Mouse (Mus musculus): Measurements from ENCODE around the gene Vmn1r181.

DNA sequence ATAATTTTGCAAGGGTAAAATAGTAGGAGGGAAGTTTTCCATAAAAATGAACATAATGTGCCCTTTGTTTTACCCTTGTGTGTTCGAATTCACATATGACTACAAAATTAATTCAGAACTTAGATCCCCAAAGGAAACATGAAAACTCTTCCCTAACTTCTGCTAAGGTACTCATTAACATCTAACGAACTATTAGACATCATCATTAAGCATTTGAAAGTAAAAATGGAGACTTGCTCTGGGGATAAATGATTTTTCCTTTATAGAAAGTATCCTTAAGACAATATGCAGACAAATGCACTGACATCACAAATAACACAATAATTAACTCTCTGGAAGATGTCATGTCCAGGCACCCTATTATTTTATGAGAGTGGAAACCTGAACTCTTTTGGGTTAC, 47.7 kb upstream of the Vmn1r181 start, which contains the start of gene Vmn1r179:
- TF ChIP-seq POU5F1 (IDR thresholded peaks at IDR 0.05; ENCODE audit: borderline replicate concordance, low read length): no peak
- no peak for TF ChIP-seq CTCF (conservative IDR thresholded peaks at IDR 0.05; ENCODE audit: low read length)
- no peak for TF ChIP-seq NANOG (IDR thresholded peaks at IDR 0.05; ENCODE audit: borderline replicate concordance, low read length)

Measured in E14TG2a.4 (cell line).